Mouse (Mus musculus): ENCODE results near the gene Ppm1n. TPM values are rescaled to one million over a fixed set of nuclear protein-coding genes. Genes with fewer than 3 reads are reported as not detected.

Ppm1n gene
- total and polyA plus RNA-seq, 2 experiments from 2014 or later, result 1.4 to 1.8 TPM

- no peaks in the 10 kb centered on the region for H3K9me3 ChIP-seq (ENCODE audit: low read length)
- H3K27ac ChIP-seq (ENCODE audit: low read depth, low read length), result no peak overlapping the region
- no peaks in the 10 kb centered on the region for H3K27me3 ChIP-seq (ENCODE audit: insufficient read depth, low read length)
- ATAC-seq (ENCODE audit: low FRiP score) (no peak), DNase-seq (ENCODE audit: low spot score) (no peak)
- no peaks in the 10 kb centered on the region; the same call in 1 of the 2 replicates for H3K36me3 ChIP-seq (ENCODE audit: insufficient read depth, low read length)
- no peak overlapping the region for H3K9ac ChIP-seq (replicated peaks; ENCODE audit: low read length, poor library complexity, severe bottlenecking)
- TF ChIP-seq CTCF (IDR thresholded peaks at IDR 0.05), result no peak
- peaks cover 11% of the 10 kb centered on the region for H3K4me1 ChIP-seq (ENCODE audit: insufficient read depth, low read length)
- WGBS, result 98% methylated on average over 5 of the region's 5 CpGs
- no peak overlapping the region for H3K4me3 ChIP-seq (ENCODE audit: low read depth, low read length)
- H3K4me2 ChIP-seq (ENCODE audit: low read depth, low read length, poor library complexity, severe bottlenecking), result no peak overlapping the region
Observed at GRCm38 (mm10) chr7:19230899-19231298, 49.0 kb downstream of the Ppm1n start.

GRCm38 (mm10) chr7:19230041-19230580 lies 49.8 kb downstream of the Ppm1n start:
- DNase-seq (ENCODE audit: low spot score) (no peak), ATAC-seq (ENCODE audit: low FRiP score) (no peak)
- WGBS, result 100% methylated on average over 2 of the region's 2 CpGs
- Histone ChIP-seq H3K4me2 (ENCODE audit: low read depth, low read length, poor library complexity, severe bottlenecking) (no peak overlapping the region), H3K36me3 (ENCODE audit: insufficient read depth, low read length) (no peaks in the 10 kb centered on the region), H3K4me1 (ENCODE audit: insufficient read depth, low read length) (peaks cover 11% of the 10 kb centered on the region), H3K27me3 (ENCODE audit: insufficient read depth, low read length) (no peaks in the 10 kb centered on the region), H3K9ac (replicated peaks; ENCODE audit: low read length, poor library complexity, severe bottlenecking) (no peak overlapping the region), H3K27ac (ENCODE audit: low read depth, low read length) (no peak overlapping the region), H3K4me3 (ENCODE audit: low read depth, low read length) (no peak overlapping the region), H3K9me3 (ENCODE audit: low read length) (no peaks in the 10 kb centered on the region)
- TF ChIP-seq CTCF (IDR thresholded peaks at IDR 0.05), result no peak

GRCm38 (mm10) chr7:19229404-19229803 lies 50.5 kb downstream of the Ppm1n start:
- 43% methylated on average over 5 of the region's 5 CpGs for WGBS
- Histone ChIP-seq H3K27me3 (ENCODE audit: insufficient read depth, low read length) (no peaks in the 10 kb centered on the region), H3K36me3 (ENCODE audit: insufficient read depth, low read length) (no peaks in the 10 kb centered on the region), H3K4me3 (ENCODE audit: low read depth, low read length) (peak overlapping the region; percentile 45), H3K4me1 (ENCODE audit: insufficient read depth, low read length) (peaks cover 11% of the 10 kb centered on the region), H3K9me3 (ENCODE audit: low read length) (no peaks in the 10 kb centered on the region), H3K4me2 (ENCODE audit: low read depth, low read length, poor library complexity, severe bottlenecking) (peak overlapping the region; percentile 85), H3K27ac (ENCODE audit: low read depth, low read length) (peak overlapping the region; percentile 65), H3K9ac (replicated peaks; ENCODE audit: low read length, poor library complexity, severe bottlenecking) (peak overlapping the region; percentile 55)
- DNase-seq (ENCODE audit: low spot score) (no peak), ATAC-seq (ENCODE audit: low FRiP score) (no peak)
- no peak for TF ChIP-seq CTCF (IDR thresholded peaks at IDR 0.05)

GRCm38 (mm10) chr7:19228793-19229148 lies 51.1 kb downstream of the Ppm1n start:
- no peak for TF ChIP-seq CTCF (IDR thresholded peaks at IDR 0.05)
- DNase-seq (ENCODE audit: low spot score), result no peak
- 0% methylated on average over 14 of the region's 14 CpGs for WGBS

GRCm38 (mm10) chr7:19227883-19228792 lies 51.7 kb downstream of the Ppm1n start, which contains the start of gene Opa3:
Gene Opa3, plus strand, starts transcription at chr7:19228334.
- under 1% methylated on average over 82 of the region's 91 CpGs for WGBS
- Histone ChIP-seq H3K36me3 (ENCODE audit: insufficient read depth, low read length) (no peaks in the 10 kb centered on the region), H3K27me3 (ENCODE audit: insufficient read depth, low read length) (no peaks in the 10 kb centered on the region), H3K27ac (ENCODE audit: low read depth, low read length) (peak within 1 kb of the TSS; percentile 95), H3K4me3 (ENCODE audit: low read depth, low read length) (peak within 1 kb of the TSS; percentile 45), H3K9ac (replicated peaks; ENCODE audit: low read length, poor library complexity, severe bottlenecking) (peak within 1 kb of the TSS; percentile 63), H3K4me1 (ENCODE audit: insufficient read depth, low read length) (peaks cover 11% of the 10 kb centered on the region), H3K9me3 (ENCODE audit: low read length) (no peaks in the 10 kb centered on the region), H3K4me2 (ENCODE audit: low read depth, low read length, poor library complexity, severe bottlenecking) (peak within 1 kb of the TSS; percentile 85)
- DNase-seq (ENCODE audit: low spot score) (peak; percentile 100), ATAC-seq (ENCODE audit: low FRiP score) (peak; percentile 95)
- TF ChIP-seq CTCF (IDR thresholded peaks at IDR 0.05), result peak; percentile 81

More at GRCm38 (mm10) chr7:19228793-19229148, 51.1 kb downstream of the Ppm1n start:
- Histone ChIP-seq H3K36me3 (ENCODE audit: insufficient read depth, low read length) (no peaks in the 10 kb centered on the region), H3K4me3 (ENCODE audit: low read depth, low read length) (peak overlapping the region; percentile 45), H3K27me3 (ENCODE audit: insufficient read depth, low read length) (no peaks in the 10 kb centered on the region), H3K4me1 (ENCODE audit: insufficient read depth, low read length) (peaks cover 11% of the 10 kb centered on the region), H3K4me2 (ENCODE audit: low read depth, low read length, poor library complexity, severe bottlenecking) (peak overlapping the region; percentile 85), H3K9ac (replicated peaks; ENCODE audit: low read length, poor library complexity, severe bottlenecking) (peak overlapping the region; percentile 55), H3K9me3 (ENCODE audit: low read length) (no peaks in the 10 kb centered on the region), H3K27ac (ENCODE audit: low read depth, low read length) (peak overlapping the region; percentile 65)
- no peak for ATAC-seq (ENCODE audit: low FRiP score)
